Mouse (Mus musculus): ENCODE measurements around the gene 2310022B05Rik. TPM values are rescaled to one million over a fixed set of nuclear protein-coding genes. Genes with fewer than 3 reads are reported as not detected.

The 2310022B05Rik gene
- total and polyA plus RNA-seq, 2 experiments, result 3.0 to 12.0 TPM

- 27% methylated on average over 3 of the region's 3 CpGs for WGBS
- peak; percentile 89 for DNase-seq (ENCODE audit: extremely low read depth, low read depth, low spot score)
- Histone ChIP-seq H3K4me1 (ENCODE audit: control insufficient read depth, insufficient read depth, low read length) (peaks cover 7% of the 10 kb centered on the region), H3K79me2 (ENCODE audit: control insufficient read depth, insufficient read depth, low read length) (no peaks in the 10 kb centered on the region), H3K4me3 (ENCODE audit: insufficient read depth, low read depth, low read length) (no peak overlapping the region), H3K27ac (replicated peaks; ENCODE audit: insufficient read depth, low read depth, low read length) (peak overlapping the region; percentile 60), H3K9ac (ENCODE audit: low read depth, low read length) (no peak overlapping the region), H3K36me3 (ENCODE audit: control insufficient read depth, insufficient read depth, low read length) (no peaks in the 10 kb centered on the region; the same call in 1 of the 2 replicates), H3K27me3 (ENCODE audit: control insufficient read depth, insufficient read depth, low read length) (no peaks in the 10 kb centered on the region)
- TF ChIP-seq POLR2A (IDR thresholded peaks at IDR 0.05; ENCODE audit: extremely low read depth, insufficient read depth, low read length), result no peak
- TF ChIP-seq CTCF (IDR thresholded peaks at IDR 0.05; ENCODE audit: low read depth, low read length), result no peak
These were observed 5.6 kb upstream of the 2310022B05Rik start for GRCm38 (mm10) chr8:124668798-124669197.

DNA sequence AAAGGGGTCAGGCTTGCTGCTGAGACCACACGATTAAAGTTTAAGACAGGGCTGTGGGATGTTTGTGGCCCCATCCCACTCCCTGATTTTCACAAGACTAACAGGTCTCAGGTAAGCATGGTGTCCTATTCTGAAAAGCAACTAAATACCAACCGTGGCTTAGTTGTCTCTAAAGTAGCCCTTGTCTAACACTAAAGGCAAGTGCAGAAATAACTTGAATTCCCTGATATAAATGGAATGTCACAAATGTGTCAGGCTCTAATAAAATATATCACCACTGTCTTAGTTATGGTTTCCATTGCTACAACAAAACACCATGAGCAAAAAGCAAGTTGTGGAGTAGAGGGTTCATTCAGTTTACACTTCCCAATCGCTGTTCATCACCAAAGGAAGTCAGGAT lies 1.2 kb upstream of the 2310022B05Rik start:
- Histone ChIP-seq H3K4me1 (ENCODE audit: control insufficient read depth, insufficient read depth, low read length) (peaks cover 25% of the 10 kb centered on the region), H3K27ac (replicated peaks; ENCODE audit: insufficient read depth, low read depth, low read length) (no peak overlapping the region), H3K9ac (ENCODE audit: low read depth, low read length) (no peak overlapping the region), H3K4me3 (ENCODE audit: insufficient read depth, low read depth, low read length) (no peak overlapping the region), H3K27me3 (ENCODE audit: control insufficient read depth, insufficient read depth, low read length) (no peaks in the 10 kb centered on the region), H3K79me2 (ENCODE audit: control insufficient read depth, insufficient read depth, low read length) (peaks cover 21% of the 10 kb centered on the region; the same call in 1 of the 2 replicates), H3K36me3 (ENCODE audit: control insufficient read depth, insufficient read depth, low read length) (no peaks in the 10 kb centered on the region)
- DNase-seq (ENCODE audit: extremely low read depth, low read depth, low spot score), result no peak
- WGBS, result 83% methylated on average over 3 of the region's 3 CpGs
- TF ChIP-seq POLR2A (IDR thresholded peaks at IDR 0.05; ENCODE audit: extremely low read depth, insufficient read depth, low read length), result no peak

- H3K79me2 ChIP-seq (ENCODE audit: control insufficient read depth, insufficient read depth, low read length), result peaks cover 23% of the 10 kb centered on the region; the same call in 1 of the 2 replicates
- 64% methylated on average over 4 of the region's 4 CpGs for WGBS
- H3K4me3 ChIP-seq (ENCODE audit: insufficient read depth, low read depth, low read length), result peak overlapping the region; percentile 91; the same call in 1 of the 2 replicates
- H3K27ac ChIP-seq (replicated peaks; ENCODE audit: insufficient read depth, low read depth, low read length), result no peak overlapping the region
- TF ChIP-seq POLR2A (IDR thresholded peaks at IDR 0.05; ENCODE audit: extremely low read depth, insufficient read depth, low read length) (no peak), CTCF (IDR thresholded peaks at IDR 0.05; ENCODE audit: low read depth, low read length) (no peak)
- peaks cover 24% of the 10 kb centered on the region for H3K4me1 ChIP-seq (ENCODE audit: control insufficient read depth, insufficient read depth, low read length)
- no peak overlapping the region for H3K9ac ChIP-seq (ENCODE audit: low read depth, low read length)
- H3K27me3 ChIP-seq (ENCODE audit: control insufficient read depth, insufficient read depth, low read length), result no peaks in the 10 kb centered on the region
- H3K36me3 ChIP-seq (ENCODE audit: control insufficient read depth, insufficient read depth, low read length), result no peaks in the 10 kb centered on the region
- DNase-seq (ENCODE audit: extremely low read depth, low read depth, low spot score), result no peak
These were observed 683 bp upstream of the 2310022B05Rik start for GRCm38 (mm10) chr8:124663874-124664230.

DNA sequence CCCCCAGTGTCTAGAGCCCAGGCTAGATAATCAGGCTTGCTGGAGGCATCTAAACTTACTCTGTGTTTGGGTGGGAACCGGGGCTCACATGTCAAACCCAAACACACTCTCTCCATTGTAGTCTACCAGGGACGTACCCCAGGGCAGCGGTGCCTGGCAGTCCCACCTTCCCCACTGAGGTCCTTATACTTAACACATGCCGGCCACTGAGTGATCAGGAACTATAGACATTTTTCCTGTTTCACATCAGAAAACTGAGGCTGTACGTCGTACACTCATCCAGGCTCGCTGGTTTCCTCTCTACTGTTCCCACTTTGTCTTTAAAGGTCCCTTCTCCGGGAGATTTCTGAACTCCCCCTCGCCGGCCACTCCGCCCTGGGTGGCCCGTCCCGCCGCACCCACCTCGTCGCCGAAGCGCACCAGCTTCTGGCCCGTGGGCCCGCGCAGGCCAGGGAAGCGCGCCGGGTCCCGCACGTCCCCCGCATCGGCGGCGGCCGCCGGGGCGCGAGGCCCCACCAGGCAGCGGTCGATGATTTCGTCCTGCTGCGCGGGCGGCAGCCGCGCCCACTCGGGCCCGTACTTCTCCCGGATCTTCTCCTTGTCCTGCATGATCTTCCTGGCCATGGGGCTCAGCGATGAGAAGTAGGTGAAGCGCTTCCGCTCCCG lies 590 bp downstream of the 2310022B05Rik start:
- no peak for DNase-seq (ENCODE audit: extremely low read depth, low read depth, low spot score)
- H3K4me3 ChIP-seq (ENCODE audit: insufficient read depth, low read depth, low read length), result peak overlapping the region; percentile 91
- 1% methylated on average over 49 of the region's 49 CpGs for WGBS
- TF ChIP-seq CTCF (IDR thresholded peaks at IDR 0.05; ENCODE audit: low read depth, low read length) (no peak), POLR2A (IDR thresholded peaks at IDR 0.05; ENCODE audit: extremely low read depth, insufficient read depth, low read length) (no peak)
- H3K27ac ChIP-seq (replicated peaks; ENCODE audit: insufficient read depth, low read depth, low read length), result peak overlapping the region; percentile 52
- H3K79me2 ChIP-seq (ENCODE audit: control insufficient read depth, insufficient read depth, low read length), result peaks cover 31% of the 10 kb centered on the region; the same call in 1 of the 2 replicates
- peak overlapping the region; percentile 94 for H3K9ac ChIP-seq (ENCODE audit: low read depth, low read length)
- no peaks in the 10 kb centered on the region for H3K27me3 ChIP-seq (ENCODE audit: control insufficient read depth, insufficient read depth, low read length)
- peaks cover 26% of the 10 kb centered on the region for H3K4me1 ChIP-seq (ENCODE audit: control insufficient read depth, insufficient read depth, low read length)
- H3K36me3 ChIP-seq (ENCODE audit: control insufficient read depth, insufficient read depth, low read length), result no peaks in the 10 kb centered on the region

- H3K9ac ChIP-seq (ENCODE audit: low read depth, low read length), result peak overlapping the region; percentile 94
- H3K4me1 ChIP-seq (ENCODE audit: control insufficient read depth, insufficient read depth, low read length), result peaks cover 28% of the 10 kb centered on the region
- H3K27ac ChIP-seq (replicated peaks; ENCODE audit: insufficient read depth, low read depth, low read length), result peak overlapping the region; percentile 52
- H3K79me2 ChIP-seq (ENCODE audit: control insufficient read depth, insufficient read depth, low read length), result peaks cover 35% of the 10 kb centered on the region; the same call in 1 of the 2 replicates
- peak overlapping the region; percentile 91 for H3K4me3 ChIP-seq (ENCODE audit: insufficient read depth, low read depth, low read length)
- H3K36me3 ChIP-seq (ENCODE audit: control insufficient read depth, insufficient read depth, low read length), result no peaks in the 10 kb centered on the region
- H3K27me3 ChIP-seq (ENCODE audit: control insufficient read depth, insufficient read depth, low read length), result no peaks in the 10 kb centered on the region
- WGBS, result 11% methylated on average over 9 of the region's 9 CpGs
- DNase-seq (ENCODE audit: extremely low read depth, low read depth, low spot score), result peak; percentile 53
- TF ChIP-seq POLR2A (IDR thresholded peaks at IDR 0.05; ENCODE audit: extremely low read depth, insufficient read depth, low read length) (no peak), CTCF (IDR thresholded peaks at IDR 0.05; ENCODE audit: low read depth, low read length) (no peak)
These were observed 1.4 kb downstream of the 2310022B05Rik start for GRCm38 (mm10) chr8:124661781-124662180.

DNA sequence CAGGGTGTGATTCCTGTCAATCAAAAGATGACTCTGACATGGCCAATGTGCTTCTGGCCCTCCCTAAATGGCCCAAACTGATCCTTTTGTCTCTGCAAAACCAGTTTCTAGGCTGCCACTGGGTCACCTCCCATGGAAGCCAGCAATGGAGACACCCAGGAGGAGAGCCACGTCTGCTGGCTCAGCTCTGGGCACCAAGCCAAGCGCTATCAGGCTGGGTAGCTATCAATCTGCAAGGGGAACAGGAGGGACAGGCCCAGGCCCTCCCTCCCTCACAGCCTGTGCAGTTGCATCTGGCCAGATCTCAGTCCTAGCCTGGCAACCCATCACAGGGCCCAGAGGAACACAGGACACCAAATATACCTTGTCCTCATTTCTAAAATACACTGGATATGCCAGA lies 4.8 kb downstream of the 2310022B05Rik start:
- H3K79me2 ChIP-seq (ENCODE audit: control insufficient read depth, insufficient read depth, low read length), result peaks cover 44% of the 10 kb centered on the region; the same call in 1 of the 2 replicates
- DNase-seq (ENCODE audit: extremely low read depth, low read depth, low spot score), result peak; percentile 68
- H3K4me3 ChIP-seq (ENCODE audit: insufficient read depth, low read depth, low read length), result no peak overlapping the region
- no peak overlapping the region for H3K27ac ChIP-seq (replicated peaks; ENCODE audit: insufficient read depth, low read depth, low read length)
- peaks cover 38% of the 10 kb centered on the region for H3K4me1 ChIP-seq (ENCODE audit: control insufficient read depth, insufficient read depth, low read length)
- no peak overlapping the region for H3K9ac ChIP-seq (ENCODE audit: low read depth, low read length)
- H3K36me3 ChIP-seq (ENCODE audit: control insufficient read depth, insufficient read depth, low read length), result no peaks in the 10 kb centered on the region
- no peaks in the 10 kb centered on the region for H3K27me3 ChIP-seq (ENCODE audit: control insufficient read depth, insufficient read depth, low read length)
- 11% methylated on average over 2 of the region's 2 CpGs for WGBS
- TF ChIP-seq CTCF (IDR thresholded peaks at IDR 0.05; ENCODE audit: low read depth, low read length) (no peak), POLR2A (IDR thresholded peaks at IDR 0.05; ENCODE audit: extremely low read depth, insufficient read depth, low read length) (no peak)

All from liver, adult 2 months (tissue).